Mouse (Mus musculus): ENCODE data around the gene Hadha. TPM values are rescaled to one million over a fixed set of nuclear protein-coding genes. Genes with fewer than 3 reads are reported as not detected.

Gene Hadha
- polyA plus RNA-seq, 1 experiment from 2014 or later = 73.2 TPM

DNA sequence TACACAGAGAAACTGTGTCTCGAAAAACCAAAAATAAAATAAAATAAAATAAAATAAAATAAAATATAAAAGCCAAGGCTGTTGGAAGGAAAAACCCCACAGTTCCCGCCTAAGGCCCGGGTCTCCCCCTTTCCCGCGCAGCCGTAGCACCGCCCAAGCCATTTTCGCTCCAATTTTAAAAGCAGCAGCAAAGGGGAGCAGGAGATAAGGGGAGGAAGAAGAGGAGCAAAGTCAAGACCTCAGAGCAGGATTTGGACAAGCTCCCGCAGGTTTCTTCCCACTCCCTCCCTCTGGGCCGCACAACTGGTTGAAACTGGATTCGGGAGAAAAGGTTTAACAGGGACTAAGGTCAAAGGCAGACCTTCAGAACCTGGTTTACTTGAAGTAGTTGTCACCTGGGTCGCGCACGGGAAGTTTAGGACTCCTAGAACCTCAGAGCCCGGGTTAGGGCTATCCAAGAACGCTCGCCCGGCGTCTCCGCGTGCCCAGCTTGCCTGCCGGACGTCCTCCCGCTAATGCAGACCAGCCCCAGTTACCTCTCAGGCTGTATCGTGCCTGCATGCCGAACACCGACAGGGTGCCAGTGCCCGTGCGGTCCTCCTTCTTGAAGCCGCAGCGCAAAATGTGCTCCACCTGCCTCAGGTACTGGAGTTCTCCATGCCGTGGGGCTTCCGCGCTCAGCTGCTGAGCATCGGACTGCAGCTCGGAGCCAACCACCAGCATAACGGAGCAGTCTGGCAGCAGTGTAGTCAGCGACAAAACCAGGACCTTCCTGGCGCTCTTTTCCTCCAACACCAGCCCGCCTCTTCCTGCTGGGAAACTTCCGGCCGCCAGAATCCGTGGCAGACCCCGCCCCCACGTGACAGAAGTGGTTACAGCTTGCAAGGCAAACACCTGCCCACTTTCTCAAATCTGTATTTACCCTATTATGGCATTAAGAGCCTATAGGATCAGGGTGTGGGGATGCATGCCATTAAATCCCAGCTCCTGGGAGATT, 81.8 kb downstream of the Hadha start, which contains the start of gene Tyms:
Gene Tyms, minus strand, starts transcription at position 793 of the 997 bp plus-strand sequence.
- Histone ChIP-seq H3K4me3 (replicated peaks) (peak within 1 kb of the TSS; percentile 87), H3K9me3 (no peaks in the 10 kb centered on the region), H3K27ac (peak within 1 kb of the TSS; percentile 80), H3K4me1 (replicated peaks) (peaks cover 15% of the 10 kb centered on the region), H3K36me3 (peaks cover 24% of the 10 kb centered on the region), H3K9ac (replicated peaks) (peak within 1 kb of the TSS; percentile 82), H3K27me3 (no peaks in the 10 kb centered on the region), H3K4me2 (replicated peaks) (peak within 1 kb of the TSS; percentile 89)
- WGBS = 1% methylated on average over 45 of the region's 45 CpGs
- ATAC-seq = peak; percentile 97

DNA sequence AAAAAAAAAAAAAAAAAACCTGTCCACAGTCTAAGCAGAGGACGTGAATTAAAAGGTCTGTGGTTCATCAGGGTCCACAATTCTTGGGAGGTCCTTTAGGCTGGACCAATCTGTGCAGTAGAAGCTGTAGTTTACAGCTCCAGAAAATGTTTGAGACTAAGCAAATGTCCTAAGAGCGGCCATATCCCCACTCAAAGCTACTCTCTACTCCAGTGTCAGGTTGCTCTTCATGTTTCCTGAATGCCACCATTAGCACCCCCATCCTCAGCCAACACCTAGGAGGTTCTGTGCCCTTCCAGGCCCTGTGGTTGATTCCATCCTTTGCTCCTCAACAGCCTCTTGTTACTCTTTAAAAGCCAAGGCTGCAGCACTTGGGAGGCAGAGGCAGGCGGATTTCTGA, 82.6 kb downstream of the Hadha start:
- peaks cover 32% of the 10 kb centered on the region for H3K36me3 ChIP-seq
- WGBS = 52% methylated on average over 3 of the region's 3 CpGs
- no peak overlapping the region for H3K27ac ChIP-seq
- H3K27me3 ChIP-seq = no peaks in the 10 kb centered on the region
- no peaks in the 10 kb centered on the region for H3K9me3 ChIP-seq
- H3K9ac ChIP-seq (replicated peaks) = peak overlapping the region; percentile 82
- peaks cover 15% of the 10 kb centered on the region for H3K4me1 ChIP-seq (replicated peaks)
- peak overlapping the region; percentile 87 for H3K4me3 ChIP-seq (replicated peaks)
- H3K4me2 ChIP-seq (replicated peaks) = peak overlapping the region; percentile 89
- no peak for ATAC-seq

DNA sequence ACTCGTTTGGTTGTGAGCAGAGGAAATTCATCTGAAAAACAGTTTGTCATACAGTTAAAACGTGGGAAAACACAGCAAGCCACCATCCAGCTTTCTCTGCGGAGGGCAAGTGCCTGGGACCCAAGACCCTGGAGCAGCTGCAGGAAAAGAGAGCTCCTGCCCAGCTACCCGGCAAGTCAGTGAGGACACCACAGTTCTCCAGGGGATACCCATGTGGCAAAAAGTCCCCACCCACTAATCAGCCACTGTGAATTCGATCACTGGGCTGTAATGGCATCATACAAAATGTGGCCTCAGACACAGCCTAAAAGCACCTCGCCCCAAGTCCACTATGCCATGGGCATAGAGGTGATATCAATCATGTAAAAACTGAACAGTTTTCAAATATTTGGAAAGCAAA, 83.3 kb downstream of the Hadha start:
- H3K27ac ChIP-seq = no peak overlapping the region
- H3K4me1 ChIP-seq (replicated peaks) = peaks cover 15% of the 10 kb centered on the region
- H3K36me3 ChIP-seq = peaks cover 32% of the 10 kb centered on the region
- WGBS = 82% methylated on average over 6 of the region's 6 CpGs
- peak overlapping the region; percentile 89 for H3K4me2 ChIP-seq (replicated peaks)
- no peak for ATAC-seq
- H3K27me3 ChIP-seq = no peaks in the 10 kb centered on the region
- no peaks in the 10 kb centered on the region for H3K9me3 ChIP-seq
- no peak overlapping the region for H3K9ac ChIP-seq (replicated peaks)
- peak overlapping the region; percentile 87; the same call in 1 of the 2 replicates for H3K4me3 ChIP-seq (replicated peaks)

MicroRNAs encoded within 50 kb of the gene (microRNA counts, 519-probe panel; counts per million panel counts)
- 110 counts per million, percentile 56 among the panel's probes with 10 or more counts for microRNA mmu-miR-1960

Small RNA genes lying within 50 kb of the gene (microRNA-seq; reads per million reads assigned to microRNA genes)
- 1.2 reads per million for gene Mir1960

Other genes with a start within 250 kb of the Hadha start
- not detected in 2 replicates for gene Il6, start 142.0 kb downstream of the Hadha start, polyA plus RNA-seq (2015; fragmentation: Nextera tagmentation; extraction: Ambion mirVana)
- gene Tyms, start 81.5 kb downstream of the Hadha start, polyA plus RNA-seq (2015; fragmentation: Nextera tagmentation; extraction: Ambion mirVana) = 98.4 and 99.3 TPM in 2 replicates
- gene Garem2, start 50.0 kb downstream of the Hadha start, polyA plus RNA-seq (2015; fragmentation: Nextera tagmentation; extraction: Ambion mirVana) = 13.5 and 20.6 TPM in 2 replicates
- 7.6 and 9.9 TPM in 2 replicates for gene 3110082J24Rik, start 49.1 kb downstream of the Hadha start, polyA plus RNA-seq (2015; fragmentation: Nextera tagmentation; extraction: Ambion mirVana)
- 61.1 and 62.4 TPM in 2 replicates for gene Hadhb, start 86 bp upstream of the Hadha start, polyA plus RNA-seq (2015; fragmentation: Nextera tagmentation; extraction: Ambion mirVana)
- not detected in 2 replicates for gene Adgrf3, start 50.6 kb upstream of the Hadha start, polyA plus RNA-seq (2015; fragmentation: Nextera tagmentation; extraction: Ambion mirVana)
- gene Selenoi, start 77.4 kb upstream of the Hadha start, polyA plus RNA-seq (2015; fragmentation: Nextera tagmentation; extraction: Ambion mirVana) = 22.3 and 26.8 TPM in 2 replicates
- 2.7 and 3.0 TPM in 2 replicates for gene Drc1, start 126.2 kb upstream of the Hadha start, polyA plus RNA-seq (2015; fragmentation: Nextera tagmentation; extraction: Ambion mirVana)